Mouse (Mus musculus): ENCODE measurements around the gene Glb1l.

- TF ChIP-seq CTCF (IDR thresholded peaks at IDR 0.05) (no peak), EP300 (IDR thresholded peaks at IDR 0.05; ENCODE audit: insufficient read depth, low read depth, low read length) (no peak)
Measured at GRCm38 (mm10) chr1:75244175-75244826, 33.7 kb upstream of the Glb1l start.
